Mouse (Mus musculus) small intestine, adult 2 months (tissue): ENCODE measurements around the gene Lrrn4cl.

Source experiments
- CTCF ChIP-seq: fragments of 200-500 bp; IDR thresholded peaks from 2 replicates; pipeline ENCODE4 v1.5.1; 2012; ENCODE audit warnings: low read depth, mild to moderate bottlenecking, control low read depth, inconsistent platforms, low read length, moderate library complexity, mixed read lengths; ENCODE audit not compliant: insufficient replicate concordance, insufficient read length; ENCODE audit errors: extremely low read depth
- POLR2A ChIP-seq: fragments of 200-500 bp; IDR thresholded peaks from 2 replicates; pipeline ENCODE4 v1.6.1; 2012; ENCODE audit warnings: low read depth, mild to moderate bottlenecking, control low read depth, inconsistent platforms, low read length, moderate library complexity

DNA sequence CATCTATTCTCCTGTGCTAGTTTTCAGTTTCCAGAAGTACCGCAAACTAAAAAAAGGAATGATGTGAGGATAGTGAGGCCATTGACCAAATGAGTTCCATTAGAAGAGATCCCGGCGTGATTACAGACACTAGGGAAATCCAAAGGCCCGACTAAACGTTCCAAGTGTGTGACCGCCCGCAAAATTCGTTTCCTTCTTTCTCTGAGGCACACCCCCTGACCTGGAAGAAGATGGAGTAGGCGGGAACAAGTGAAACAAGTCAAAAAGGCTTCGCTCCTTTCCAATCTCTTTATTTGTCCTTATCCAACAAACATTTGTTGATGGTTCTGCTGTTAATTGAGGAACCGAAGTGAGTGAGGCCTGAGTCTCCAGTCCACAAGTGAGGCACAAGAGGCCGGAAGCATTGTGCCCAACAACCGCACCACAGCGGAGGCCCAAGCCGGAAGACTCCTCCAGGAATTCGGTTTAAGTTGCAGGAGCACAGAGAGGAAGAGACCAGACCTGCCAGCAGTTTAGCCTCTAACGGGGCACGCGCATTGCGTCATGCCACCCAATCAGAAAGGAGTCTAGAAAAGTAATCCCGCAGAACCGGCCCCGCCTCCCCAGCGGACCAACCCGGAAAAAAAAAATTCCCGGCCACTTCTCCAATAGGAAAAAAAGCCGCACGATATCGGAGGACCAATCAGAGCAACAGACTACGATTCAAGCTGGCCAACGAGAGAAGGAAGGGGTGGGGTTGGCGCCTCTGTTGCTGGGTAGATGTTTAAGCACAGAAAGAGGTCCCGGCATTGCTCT lies 31.6 kb upstream of the Lrrn4cl start, which contains the start of gene Ttc9c:
- TF ChIP-seq CTCF: no peak
- peak; percentile 70 for TF ChIP-seq POLR2A
